Mouse (Mus musculus) induced T-regulatory cell, adult 2 months (primary cell): ENCODE data around the gene Rccd1.

Source experiments
- DNase-seq: peaks from one replicate; pipeline ENCODE4 v3.0.0-alpha.2; 2012; ENCODE audit warnings: low read depth

Rccd1 gene

GRCm38 (mm10) chr7:80260625-80261371, 63.5 kb downstream of the Rccd1 start, which contains the start of gene Ngrn:
Gene Ngrn, plus strand, starts transcription at chr7:80261215.
- peak; percentile 93 for DNase-seq

GRCm38 (mm10) chr7:80257706-80258105, 66.5 kb downstream of the Rccd1 start:
- no peak for DNase-seq

GRCm38 (mm10) chr7:80255981-80256380, 68.3 kb downstream of the Rccd1 start:
- peak; percentile 46 for DNase-seq

GRCm38 (mm10) chr7:80252886-80253285, 71.4 kb downstream of the Rccd1 start:
- peak; percentile 60 for DNase-seq

GRCm38 (mm10) chr7:80252437-80252836, 71.8 kb downstream of the Rccd1 start:
- no peak for DNase-seq

GRCm38 (mm10) chr7:80246859-80247258, 77.4 kb downstream of the Rccd1 start:
- DNase-seq = peak; percentile 47

- peak; percentile 97 for DNase-seq
These were observed 78.0 kb downstream of the Rccd1 start, which contains the start of gene Ttll13 for GRCm38 (mm10) chr7:80246148-80246721. Gene Ttll13, plus strand, starts transcription at chr7:80246376.

- DNase-seq = no peak
These were observed 79.4 kb downstream of the Rccd1 start for GRCm38 (mm10) chr7:80244851-80245250.
